Mouse (Mus musculus) E14TG2a.4 (cell line): ENCODE results near the gene S100a11.
A peak's percentile ranks its signal among the peaks of the same experiment; 100 is the strongest.

ENCODE experiments used
- H3K27me3 ChIP-seq: 2 replicates; pipeline ENCODE4 v1.6.1; 2014; ENCODE audit warnings: low read length, control low read depth; ENCODE audit not compliant: insufficient read depth
- H3K36me3 ChIP-seq: 2 replicates; pipeline ENCODE4 v1.6.1; 2014; ENCODE audit warnings: low read length, control low read depth; ENCODE audit not compliant: insufficient read depth
- H3K4me1 ChIP-seq: replicated peaks from 2 replicates; pipeline ENCODE4 v1.6.1; 2014; ENCODE audit warnings: low read depth, low read length, control low read depth
- H3K4me3 ChIP-seq: replicated peaks from 2 replicates; pipeline ENCODE4 v1.5.1; 2014; ENCODE audit warnings: mild to moderate bottlenecking, low read length
- H3K9me3 ChIP-seq: 2 replicates; pipeline ENCODE4 v1.6.1; 2014; ENCODE audit warnings: low read length, control low read depth
- CTCF ChIP-seq: conservative IDR thresholded peaks from 2 replicates; pipeline ENCODE4 v1.5.1; 2014; ENCODE audit warnings: low read length
- NANOG ChIP-seq: IDR thresholded peaks from 2 replicates; pipeline ENCODE4 v1.6.1; 2014; ENCODE audit warnings: borderline replicate concordance, low read length, mixed read lengths
- POU5F1 ChIP-seq: IDR thresholded peaks from 2 replicates; pipeline ENCODE4 v1.6.1; 2014; ENCODE audit warnings: low read length, borderline replicate concordance

S100a11 gene

GRCm38 (mm10) chr3:93553311-93553710 is 33.0 kb downstream of the S100a11 start:
- no peak overlapping the region for H3K4me3 ChIP-seq
- H3K36me3 ChIP-seq, result no peaks in the 10 kb centered on the region
- H3K9me3 ChIP-seq, result no peaks in the 10 kb centered on the region
- H3K27me3 ChIP-seq, result no peaks in the 10 kb centered on the region
- no peak for TF ChIP-seq NANOG
- TF ChIP-seq CTCF, result no peak
- no peak for TF ChIP-seq POU5F1
- H3K4me1 ChIP-seq, result peaks cover 48% of the 10 kb centered on the region

DNA sequence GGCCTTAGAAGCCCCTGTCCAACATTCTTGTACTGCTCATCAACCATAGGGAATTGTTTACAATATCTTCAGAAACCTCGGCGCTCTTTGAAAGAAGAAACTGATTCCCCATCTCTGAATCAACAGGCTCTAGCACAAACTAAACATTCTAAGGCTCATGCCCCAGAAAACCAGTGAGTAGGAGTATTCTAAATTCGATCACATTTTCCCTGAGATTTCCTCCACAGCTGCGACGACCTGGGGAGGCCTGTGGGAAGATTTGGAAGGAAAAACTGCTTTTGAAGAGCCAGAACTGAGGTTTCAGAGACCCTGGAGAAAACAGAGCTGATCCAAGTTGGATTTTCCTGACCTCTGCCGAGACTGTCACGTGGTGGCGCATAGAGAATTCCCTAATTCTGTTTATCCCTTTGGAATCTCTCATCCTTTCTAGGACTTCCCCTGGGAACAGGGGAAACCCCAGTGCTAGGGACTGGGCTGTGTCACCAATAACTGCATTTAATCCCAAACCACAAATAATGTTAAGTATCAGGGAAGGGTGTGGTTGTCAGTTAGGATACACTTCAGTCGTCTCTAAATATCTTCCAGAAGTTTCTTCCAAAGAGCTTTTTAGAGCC is 33.6 kb downstream of the S100a11 start:
- no peaks in the 10 kb centered on the region for H3K9me3 ChIP-seq
- no peaks in the 10 kb centered on the region for H3K27me3 ChIP-seq
- H3K36me3 ChIP-seq, result peaks cover 2% of the 10 kb centered on the region
- H3K4me1 ChIP-seq, result peaks cover 50% of the 10 kb centered on the region
- TF ChIP-seq CTCF (no peak), POU5F1 (no peak), NANOG (no peak)
- H3K4me3 ChIP-seq, result peak overlapping the region; percentile 55; the same call in 1 of the 2 replicates

DNA sequence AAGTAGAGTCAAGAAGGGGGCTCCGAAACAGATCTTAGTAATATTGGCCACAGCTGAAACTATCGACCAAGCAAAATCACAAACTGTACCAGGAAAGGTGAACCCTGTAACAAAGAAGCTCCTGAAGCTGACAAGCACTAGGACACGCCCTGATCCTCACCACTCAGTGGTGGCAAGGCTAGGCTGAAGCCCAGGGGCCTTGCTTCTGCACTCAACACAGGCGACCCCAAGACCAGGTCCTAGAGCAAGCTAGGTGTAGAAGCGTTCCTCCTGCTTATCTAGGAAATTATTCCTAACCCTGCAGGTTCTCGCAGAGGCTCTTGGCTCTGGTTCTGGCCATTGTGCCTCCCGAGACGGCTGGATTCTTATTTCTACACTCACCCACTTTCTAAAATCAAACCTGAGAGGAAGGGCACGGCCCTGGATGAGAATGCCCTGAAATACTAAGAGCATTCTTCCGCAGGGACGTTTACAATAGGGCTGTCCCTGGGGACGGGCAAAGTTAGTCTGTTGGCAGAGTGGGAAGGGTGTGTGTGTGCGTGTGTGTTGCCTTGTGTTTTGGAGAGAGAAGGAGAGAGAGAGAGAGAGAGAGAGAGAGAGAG is 34.2 kb downstream of the S100a11 start:
- TF ChIP-seq POU5F1, result no peak
- TF ChIP-seq CTCF, result no peak
- no peak for TF ChIP-seq NANOG
- Histone ChIP-seq H3K9me3 (no peaks in the 10 kb centered on the region), H3K36me3 (peaks cover 5% of the 10 kb centered on the region), H3K27me3 (no peaks in the 10 kb centered on the region), H3K4me3 (peak overlapping the region; percentile 55), H3K4me1 (peaks cover 53% of the 10 kb centered on the region)

- Histone ChIP-seq H3K4me3 (peak within 1 kb of the TSS; percentile 82), H3K36me3 (peaks cover 5% of the 10 kb centered on the region), H3K4me1 (peaks cover 56% of the 10 kb centered on the region), H3K9me3 (no peaks in the 10 kb centered on the region), H3K27me3 (no peaks in the 10 kb centered on the region)
- TF ChIP-seq NANOG, result no peak
- TF ChIP-seq POU5F1, result no peak
- no peak for TF ChIP-seq CTCF
Measured at GRCm38 (mm10) chr3:93554981-93555877, 34.9 kb downstream of the S100a11 start, which contains the start of gene S100a10. S100a10 (plus strand) TSS chr3:93555080.

DNA sequence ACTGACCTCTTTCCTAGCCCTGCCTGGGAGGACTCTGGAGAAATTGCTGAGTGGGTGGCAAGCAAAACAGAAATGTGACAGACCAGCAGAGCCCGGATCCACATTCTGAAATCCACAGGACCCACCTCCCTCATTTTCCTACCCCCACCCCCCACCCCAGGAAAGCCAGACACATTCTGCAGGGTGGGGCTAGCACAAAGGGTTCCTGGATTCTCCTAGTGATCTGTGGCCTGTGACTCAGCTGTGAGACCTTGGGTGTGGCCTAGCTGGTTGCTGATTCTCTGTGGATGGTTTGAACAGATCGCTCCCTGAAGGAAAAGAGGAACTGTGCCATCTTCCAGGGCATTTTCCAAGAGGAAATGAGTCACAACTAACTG is 35.6 kb downstream of the S100a11 start:
- Histone ChIP-seq H3K9me3 (no peaks in the 10 kb centered on the region), H3K27me3 (no peaks in the 10 kb centered on the region), H3K4me1 (peaks cover 56% of the 10 kb centered on the region), H3K4me3 (peak overlapping the region; percentile 82), H3K36me3 (peaks cover 11% of the 10 kb centered on the region)
- no peak for TF ChIP-seq POU5F1
- no peak for TF ChIP-seq CTCF
- TF ChIP-seq NANOG, result peak; percentile 28; the same call in 1 of the 2 replicates

- Histone ChIP-seq H3K9me3 (no peaks in the 10 kb centered on the region), H3K4me1 (peaks cover 56% of the 10 kb centered on the region), H3K36me3 (peaks cover 18% of the 10 kb centered on the region), H3K4me3 (peak overlapping the region; percentile 41), H3K27me3 (no peaks in the 10 kb centered on the region)
- TF ChIP-seq CTCF (no peak), NANOG (no peak), POU5F1 (no peak)
Measured at GRCm38 (mm10) chr3:93556599-93556998, 36.3 kb downstream of the S100a11 start.

DNA sequence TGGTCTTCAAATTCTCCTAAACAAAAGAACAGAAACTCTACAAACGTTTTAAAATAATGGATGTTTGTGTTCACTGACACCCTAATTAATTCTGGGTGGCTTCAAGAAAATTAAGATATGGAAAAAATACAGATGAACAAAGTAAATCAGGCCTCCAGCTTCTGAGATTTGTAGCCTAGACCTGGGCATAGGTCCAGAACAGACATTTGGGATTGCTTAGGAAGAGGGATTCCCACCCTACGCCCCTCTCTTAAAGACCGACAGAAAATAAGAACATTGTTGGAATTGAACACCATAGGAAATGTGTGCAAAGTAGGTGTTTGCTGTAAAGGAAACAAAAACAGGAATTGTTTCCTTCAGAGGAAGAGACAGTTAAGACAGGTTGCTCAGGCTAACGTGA is 37.2 kb downstream of the S100a11 start:
- H3K36me3 ChIP-seq, result peaks cover 27% of the 10 kb centered on the region
- H3K4me3 ChIP-seq, result peak overlapping the region; percentile 2; the same call in 1 of the 2 replicates
- H3K27me3 ChIP-seq, result no peaks in the 10 kb centered on the region
- no peaks in the 10 kb centered on the region for H3K9me3 ChIP-seq
- no peak for TF ChIP-seq NANOG
- no peak for TF ChIP-seq CTCF
- no peak for TF ChIP-seq POU5F1
- peaks cover 56% of the 10 kb centered on the region for H3K4me1 ChIP-seq

- H3K9me3 ChIP-seq, result no peaks in the 10 kb centered on the region
- H3K4me3 ChIP-seq, result no peak overlapping the region
- no peaks in the 10 kb centered on the region for H3K27me3 ChIP-seq
- peaks cover 42% of the 10 kb centered on the region for H3K4me1 ChIP-seq
- TF ChIP-seq NANOG, result no peak
- TF ChIP-seq POU5F1, result no peak
- TF ChIP-seq CTCF, result no peak
- H3K36me3 ChIP-seq, result peaks cover 52% of the 10 kb centered on the region
Measured at GRCm38 (mm10) chr3:93559961-93560360, 39.7 kb downstream of the S100a11 start.
